Mouse (Mus musculus): ENCODE results near the gene Pnpla7. TPM values are rescaled to one million over a fixed set of nuclear protein-coding genes. Genes with fewer than 3 reads are reported as not detected.
A peak's percentile ranks its signal among the peaks of the same experiment; 100 is the strongest.

Gene Pnpla7
- polyA plus RNA-seq, 1 experiment: 20.1 TPM

- no peak overlapping the region for H3K27ac ChIP-seq (ENCODE audit: insufficient read depth, low read length)
- no peaks in the 10 kb centered on the region for H3K4me1 ChIP-seq (ENCODE audit: control insufficient read depth, insufficient read depth, low read length)
- TF ChIP-seq CTCF (IDR thresholded peaks at IDR 0.05; ENCODE audit: extremely low read depth, insufficient read depth, low read length): no peak
- no peak overlapping the region for H3K4me3 ChIP-seq (ENCODE audit: insufficient read depth, low read length)
Measured at GRCm38 (mm10) chr2:25034994-25035393, 59.2 kb downstream of the Pnpla7 start.

DNA sequence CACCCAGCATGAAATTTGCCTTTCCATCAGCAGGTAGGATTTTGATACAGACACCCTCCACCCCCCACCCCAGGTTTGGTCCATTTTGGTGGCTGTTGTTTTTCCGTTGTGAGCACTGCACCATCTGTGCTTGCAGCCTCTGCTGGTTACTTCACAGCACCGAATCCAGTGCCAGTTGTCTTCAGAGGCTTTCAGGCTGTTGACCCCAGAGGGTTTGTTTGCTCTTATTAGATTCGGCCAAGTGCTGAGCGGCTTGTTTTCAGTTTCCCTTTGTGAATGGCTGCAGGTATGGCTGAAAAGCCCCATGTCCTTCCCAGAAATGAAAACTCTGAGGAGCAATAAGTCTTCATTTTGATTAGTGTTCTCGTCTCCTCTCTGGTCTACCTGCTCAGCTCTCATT is 64.3 kb downstream of the Pnpla7 start:
- Histone ChIP-seq H3K4me1 (ENCODE audit: control insufficient read depth, insufficient read depth, low read length) (no peaks in the 10 kb centered on the region), H3K4me3 (ENCODE audit: insufficient read depth, low read length) (no peak overlapping the region), H3K27ac (ENCODE audit: insufficient read depth, low read length) (no peak overlapping the region)
- TF ChIP-seq CTCF (IDR thresholded peaks at IDR 0.05; ENCODE audit: extremely low read depth, insufficient read depth, low read length) (no peak), POLR2A (IDR thresholded peaks at IDR 0.05; ENCODE audit: extremely low read depth, insufficient read depth, low read length) (no peak)

DNA sequence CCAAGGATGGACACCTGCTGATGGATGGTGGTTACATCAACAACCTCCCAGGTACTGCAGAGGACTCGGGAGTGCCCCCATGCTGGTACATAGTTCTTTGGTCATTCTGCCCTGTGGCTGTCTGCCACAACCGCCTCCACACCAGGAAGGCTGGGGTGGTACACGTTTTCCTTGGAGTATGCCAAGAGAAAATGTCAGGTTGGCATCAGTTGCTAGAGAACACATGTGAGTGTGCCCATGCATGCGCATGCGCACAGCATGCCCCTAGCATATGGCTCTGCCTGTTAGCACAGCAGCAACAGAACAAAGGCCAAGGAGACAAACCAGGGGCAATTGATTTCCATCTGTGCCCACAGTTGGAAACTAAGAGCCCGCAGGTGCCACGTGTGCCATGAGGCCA is 75.1 kb downstream of the Pnpla7 start:
- no peak overlapping the region for H3K4me3 ChIP-seq (ENCODE audit: insufficient read depth, low read length)
- TF ChIP-seq CTCF (IDR thresholded peaks at IDR 0.05; ENCODE audit: extremely low read depth, insufficient read depth, low read length): no peak
- no peak for TF ChIP-seq POLR2A (IDR thresholded peaks at IDR 0.05; ENCODE audit: extremely low read depth, insufficient read depth, low read length)
- no peak overlapping the region for H3K27ac ChIP-seq (ENCODE audit: insufficient read depth, low read length)
- no peaks in the 10 kb centered on the region; the same call in 1 of the 2 replicates for H3K4me1 ChIP-seq (ENCODE audit: control insufficient read depth, insufficient read depth, low read length)

DNA sequence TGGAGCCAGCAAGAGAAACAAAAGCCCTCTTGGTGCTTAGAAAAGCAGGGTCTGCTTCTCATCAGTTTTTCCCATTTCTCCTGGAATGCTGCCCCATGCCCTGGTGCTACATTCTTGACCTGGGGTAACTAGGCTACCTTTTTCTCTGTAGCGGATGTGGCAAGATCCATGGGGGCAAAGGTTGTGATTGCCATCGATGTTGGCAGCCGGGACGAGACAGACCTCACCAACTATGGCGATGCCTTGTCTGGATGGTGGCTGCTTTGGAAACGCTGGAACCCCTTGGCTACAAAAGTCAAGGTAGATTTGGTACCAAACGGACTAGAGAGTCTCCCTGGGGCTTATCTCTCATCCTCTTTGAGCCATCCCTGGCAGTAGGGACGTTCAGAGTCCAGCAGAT is 75.6 kb downstream of the Pnpla7 start:
- TF ChIP-seq POLR2A (IDR thresholded peaks at IDR 0.05; ENCODE audit: extremely low read depth, insufficient read depth, low read length): no peak
- peaks cover 2% of the 10 kb centered on the region; the same call in 1 of the 2 replicates for H3K4me1 ChIP-seq (ENCODE audit: control insufficient read depth, insufficient read depth, low read length)
- H3K27ac ChIP-seq (ENCODE audit: insufficient read depth, low read length): no peak overlapping the region

GRCm38 (mm10) chr2:25053101-25053500 is 77.3 kb downstream of the Pnpla7 start:
- no peak overlapping the region for H3K4me3 ChIP-seq (ENCODE audit: insufficient read depth, low read length)
- H3K27ac ChIP-seq (ENCODE audit: insufficient read depth, low read length): no peak overlapping the region
- TF ChIP-seq CTCF (IDR thresholded peaks at IDR 0.05; ENCODE audit: extremely low read depth, insufficient read depth, low read length): no peak
- TF ChIP-seq POLR2A (IDR thresholded peaks at IDR 0.05; ENCODE audit: extremely low read depth, insufficient read depth, low read length): no peak
- peaks cover 2% of the 10 kb centered on the region; the same call in 1 of the 2 replicates for H3K4me1 ChIP-seq (ENCODE audit: control insufficient read depth, insufficient read depth, low read length)

More for the DNA sequence above, 75.6 kb downstream of the Pnpla7 start:
- no peak overlapping the region for H3K4me3 ChIP-seq (ENCODE audit: insufficient read depth, low read length)

- TF ChIP-seq POLR2A (IDR thresholded peaks at IDR 0.05; ENCODE audit: extremely low read depth, insufficient read depth, low read length) (peak; percentile 79; the same call in 1 of the 2 replicates), CTCF (IDR thresholded peaks at IDR 0.05; ENCODE audit: extremely low read depth, insufficient read depth, low read length) (no peak)
Measured at GRCm38 (mm10) chr2:25054221-25055067, 78.6 kb downstream of the Pnpla7 start, which contains the start of gene Nsmf. Nsmf (plus strand) TSS chr2:25054355.

GRCm38 (mm10) chr2:25055068-25055405 is 79.2 kb downstream of the Pnpla7 start:
- TF ChIP-seq CTCF (IDR thresholded peaks at IDR 0.05; ENCODE audit: extremely low read depth, insufficient read depth, low read length): no peak
- TF ChIP-seq POLR2A (IDR thresholded peaks at IDR 0.05; ENCODE audit: extremely low read depth, insufficient read depth, low read length): no peak

More at GRCm38 (mm10) chr2:25054221-25055067, 78.6 kb downstream of the Pnpla7 start, which contains the start of gene Nsmf:
- peak within 1 kb of the TSS; percentile 99 for H3K4me3 ChIP-seq (ENCODE audit: insufficient read depth, low read length)
- peak within 1 kb of the TSS; percentile 92 for H3K27ac ChIP-seq (ENCODE audit: insufficient read depth, low read length)
- H3K4me1 ChIP-seq (ENCODE audit: control insufficient read depth, insufficient read depth, low read length): peaks cover 2% of the 10 kb centered on the region; the same call in 1 of the 2 replicates

DNA sequence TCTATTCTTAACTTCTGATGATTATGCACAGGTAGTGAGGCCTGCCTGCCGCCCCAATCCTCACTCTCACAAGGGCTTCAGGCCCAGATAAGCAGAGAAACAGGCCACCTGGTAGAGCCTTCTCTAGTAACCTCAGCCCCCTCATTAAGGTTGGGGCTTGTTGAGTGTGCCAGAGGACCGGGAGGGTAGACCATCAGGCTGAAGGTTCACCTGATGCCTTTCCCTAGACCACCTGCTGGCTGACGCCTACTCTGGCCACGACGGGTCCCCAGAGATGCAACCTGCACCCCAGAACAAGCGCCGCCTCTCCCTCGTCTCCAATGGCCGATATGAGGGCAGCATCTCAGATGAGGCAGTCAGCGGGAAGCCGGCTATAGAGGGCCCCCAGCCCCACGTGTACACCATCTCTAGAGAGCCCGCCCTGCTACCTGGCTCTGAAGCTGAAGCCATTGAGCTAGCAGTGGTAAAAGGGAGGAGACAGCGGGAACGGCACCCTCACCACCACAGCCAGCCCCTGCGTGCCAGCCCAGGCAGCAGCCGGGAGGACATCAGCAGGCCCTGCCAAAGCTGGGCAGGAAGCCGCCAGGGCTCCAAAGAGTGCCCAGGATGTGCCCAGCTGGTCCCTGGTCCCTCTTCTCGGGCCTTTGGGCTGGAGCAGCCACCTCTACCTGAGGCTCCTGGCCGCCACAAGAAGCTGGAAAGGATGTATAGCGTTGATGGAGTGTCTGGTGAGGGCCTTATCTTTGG is 79.7 kb downstream of the Pnpla7 start:
- no peak overlapping the region for H3K27ac ChIP-seq (ENCODE audit: insufficient read depth, low read length)
- H3K4me3 ChIP-seq (ENCODE audit: insufficient read depth, low read length): peak overlapping the region; percentile 99
- H3K4me1 ChIP-seq (ENCODE audit: control insufficient read depth, insufficient read depth, low read length): peaks cover 2% of the 10 kb centered on the region; the same call in 1 of the 2 replicates
- TF ChIP-seq POLR2A (IDR thresholded peaks at IDR 0.05; ENCODE audit: extremely low read depth, insufficient read depth, low read length): no peak
- no peak for TF ChIP-seq CTCF (IDR thresholded peaks at IDR 0.05; ENCODE audit: extremely low read depth, insufficient read depth, low read length)

More at GRCm38 (mm10) chr2:25055068-25055405, 79.2 kb downstream of the Pnpla7 start:
- Histone ChIP-seq H3K4me1 (ENCODE audit: control insufficient read depth, insufficient read depth, low read length) (peaks cover 2% of the 10 kb centered on the region; the same call in 1 of the 2 replicates), H3K27ac (ENCODE audit: insufficient read depth, low read length) (peak overlapping the region; percentile 92), H3K4me3 (ENCODE audit: insufficient read depth, low read length) (peak overlapping the region; percentile 99)

- no peak overlapping the region for H3K4me3 ChIP-seq (ENCODE audit: insufficient read depth, low read length)
- peaks cover 2% of the 10 kb centered on the region; the same call in 1 of the 2 replicates for H3K4me1 ChIP-seq (ENCODE audit: control insufficient read depth, insufficient read depth, low read length)
- H3K27ac ChIP-seq (ENCODE audit: insufficient read depth, low read length): no peak overlapping the region
- no peak for TF ChIP-seq POLR2A (IDR thresholded peaks at IDR 0.05; ENCODE audit: extremely low read depth, insufficient read depth, low read length)
- TF ChIP-seq CTCF (IDR thresholded peaks at IDR 0.05; ENCODE audit: extremely low read depth, insufficient read depth, low read length): no peak
Measured at GRCm38 (mm10) chr2:25058926-25059325, 83.1 kb downstream of the Pnpla7 start.
